Mouse (Mus musculus) fat pad, adult 2 months (tissue): ENCODE results near the gene Defb36.

ENCODE experiments used
- DNase-seq: peaks from one replicate; pipeline ENCODE4 v3.0.0-alpha.2; 2011; ENCODE audit warnings: low read depth, low spot score; ENCODE audit errors: extremely low read depth

Defb36 gene

DNA sequence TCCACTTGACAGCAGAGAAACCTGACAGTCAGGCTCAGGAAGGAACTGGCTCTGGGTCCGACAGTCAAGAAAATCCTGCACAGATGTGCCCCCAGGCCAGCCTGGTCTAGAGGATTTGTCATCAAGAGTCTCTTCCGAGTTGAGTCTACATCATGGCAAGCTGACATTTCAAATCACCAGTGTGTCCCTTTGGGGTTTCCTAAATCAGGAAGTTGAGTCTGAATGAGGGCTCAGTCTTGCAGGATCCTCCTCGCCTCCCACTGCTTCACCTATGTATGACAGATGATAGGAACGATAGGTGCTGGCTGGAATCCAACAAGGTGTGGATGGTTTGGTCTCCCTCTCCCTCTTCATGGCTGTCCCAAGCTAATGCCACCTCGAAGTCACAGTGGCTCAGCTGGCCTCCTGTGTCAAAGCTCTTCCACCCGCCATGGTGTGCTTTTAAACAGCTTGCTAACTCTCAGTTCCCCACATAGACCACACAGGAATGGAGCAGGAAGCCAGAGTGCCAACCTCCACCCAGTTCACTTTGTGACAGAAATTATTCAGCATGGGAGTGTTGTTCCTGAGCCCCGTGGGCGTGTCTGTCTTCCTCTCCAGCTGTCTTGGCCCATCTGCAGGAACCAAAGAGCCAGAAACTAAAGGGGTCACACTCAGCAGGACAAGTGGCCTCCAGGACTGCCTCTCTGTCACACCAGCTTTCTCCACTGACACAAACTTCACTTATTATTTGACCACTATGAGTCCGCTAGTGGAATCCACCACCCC, 16.4 kb downstream of the Defb36 start:
- no peak for DNase-seq

- no peak for DNase-seq
Measured at GRCm38 (mm10) chr2:152622151-152622550, 18.0 kb downstream of the Defb36 start.

- DNase-seq: no peak
Measured at GRCm38 (mm10) chr2:152622953-152623352, 18.8 kb downstream of the Defb36 start, which contains the start of gene Defb25. TSS of gene Defb25 (minus strand) at chr2:152623053.

DNA sequence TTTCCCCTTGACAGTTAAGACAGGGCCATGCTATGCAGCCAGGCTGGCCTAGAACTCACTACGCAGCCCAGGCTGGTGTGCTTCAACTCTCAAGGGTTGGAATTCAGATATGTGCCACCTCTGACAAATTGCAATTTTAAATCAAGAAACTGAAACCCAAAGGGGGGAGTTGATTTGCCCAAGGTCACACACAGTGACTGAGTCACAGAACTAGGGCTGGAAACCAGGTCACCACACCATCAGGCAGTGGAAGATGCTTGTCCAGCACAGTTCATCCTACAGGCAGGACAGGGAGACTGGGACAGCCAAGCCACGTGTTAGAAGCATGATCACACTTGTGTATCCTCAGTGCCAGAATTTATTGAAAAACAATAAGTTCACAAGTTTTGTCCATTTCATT, 20.4 kb downstream of the Defb36 start:
- DNase-seq: no peak

DNA sequence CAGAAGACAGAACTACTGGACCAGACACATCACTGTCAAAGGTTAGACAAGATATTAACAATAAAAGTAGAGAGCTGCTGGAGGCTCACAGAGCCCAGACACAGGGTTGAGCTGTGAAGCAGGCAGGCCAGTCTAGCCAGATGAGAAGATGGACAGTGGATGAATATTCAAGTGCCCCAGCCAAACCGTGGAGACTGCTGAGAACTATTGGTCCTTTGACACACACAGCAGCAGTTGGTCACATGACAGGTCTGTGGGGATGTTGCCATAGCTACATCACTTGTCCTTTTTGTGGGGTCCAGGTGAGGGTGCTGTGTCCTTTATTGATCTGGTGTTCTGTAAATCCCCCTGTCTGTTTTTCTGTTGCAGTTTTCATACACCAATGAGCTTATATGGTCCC, 21.1 kb downstream of the Defb36 start:
- no peak for DNase-seq

- no peak for DNase-seq
Measured at GRCm38 (mm10) chr2:152626774-152627591, 22.9 kb downstream of the Defb36 start, which contains the start of gene Rem1. TSS of gene Rem1 (plus strand) at chr2:152626951.

DNA sequence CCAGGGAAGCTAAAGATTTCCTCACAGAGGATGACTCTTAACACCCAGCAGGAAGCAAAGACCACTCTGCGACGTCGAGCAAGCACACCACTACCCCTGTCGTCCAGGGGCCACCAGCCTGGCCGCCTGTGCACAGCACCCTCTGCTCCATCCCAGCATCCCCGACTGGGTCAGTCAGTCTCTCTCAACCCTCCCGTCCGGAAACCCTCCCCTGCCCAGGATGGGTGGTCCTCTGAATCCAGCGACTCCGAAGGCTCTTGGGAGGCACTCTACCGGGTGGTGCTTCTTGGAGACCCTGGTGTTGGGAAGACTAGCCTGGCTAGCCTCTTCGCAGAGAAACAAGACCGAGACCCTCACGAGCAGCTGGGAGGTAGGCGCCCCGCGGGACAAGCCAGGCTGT, 23.9 kb downstream of the Defb36 start:
- DNase-seq: no peak

GRCm38 (mm10) chr2:152629239-152629638, 25.1 kb downstream of the Defb36 start:
- DNase-seq: no peak

- DNase-seq: no peak
Measured at GRCm38 (mm10) chr2:152629904-152630303, 25.8 kb downstream of the Defb36 start.

DNA sequence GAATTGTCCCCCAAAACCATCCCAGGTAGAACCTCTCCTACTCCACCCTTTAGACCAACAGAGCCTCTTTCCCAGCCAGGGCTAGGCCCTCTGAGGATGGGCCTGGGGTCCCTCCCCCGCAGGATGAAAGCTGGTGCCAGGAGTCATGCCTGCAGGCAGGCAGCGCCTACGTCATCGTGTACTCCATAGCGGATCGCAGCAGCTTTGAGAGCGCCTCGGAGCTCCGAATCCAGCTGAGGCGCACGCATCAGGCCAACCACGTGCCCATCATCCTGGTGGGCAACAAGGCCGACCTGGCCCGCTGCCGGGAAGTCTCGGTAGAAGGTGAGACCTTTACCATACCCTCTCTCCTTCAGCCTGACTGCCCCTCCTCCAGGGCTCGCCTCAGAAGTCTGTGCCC, 29.2 kb downstream of the Defb36 start:
- no peak for DNase-seq

DNA sequence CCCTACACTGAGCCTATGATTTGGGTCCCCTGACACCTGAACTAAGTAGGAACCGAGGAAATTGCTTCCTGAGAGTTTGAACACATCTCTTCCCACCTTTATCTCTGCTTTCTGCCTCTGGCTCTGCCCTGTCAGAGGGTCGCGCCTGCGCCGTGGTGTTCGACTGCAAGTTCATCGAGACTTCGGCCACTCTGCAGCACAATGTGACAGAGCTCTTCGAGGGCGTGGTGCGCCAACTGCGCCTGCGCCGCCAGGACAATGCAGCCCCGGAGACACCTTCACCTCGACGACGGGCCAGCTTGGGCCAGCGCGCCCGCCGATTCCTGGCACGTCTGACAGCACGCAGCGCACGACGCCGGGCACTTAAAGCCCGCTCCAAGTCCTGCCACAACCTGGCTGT, 30.2 kb downstream of the Defb36 start:
- DNase-seq: no peak

DNA sequence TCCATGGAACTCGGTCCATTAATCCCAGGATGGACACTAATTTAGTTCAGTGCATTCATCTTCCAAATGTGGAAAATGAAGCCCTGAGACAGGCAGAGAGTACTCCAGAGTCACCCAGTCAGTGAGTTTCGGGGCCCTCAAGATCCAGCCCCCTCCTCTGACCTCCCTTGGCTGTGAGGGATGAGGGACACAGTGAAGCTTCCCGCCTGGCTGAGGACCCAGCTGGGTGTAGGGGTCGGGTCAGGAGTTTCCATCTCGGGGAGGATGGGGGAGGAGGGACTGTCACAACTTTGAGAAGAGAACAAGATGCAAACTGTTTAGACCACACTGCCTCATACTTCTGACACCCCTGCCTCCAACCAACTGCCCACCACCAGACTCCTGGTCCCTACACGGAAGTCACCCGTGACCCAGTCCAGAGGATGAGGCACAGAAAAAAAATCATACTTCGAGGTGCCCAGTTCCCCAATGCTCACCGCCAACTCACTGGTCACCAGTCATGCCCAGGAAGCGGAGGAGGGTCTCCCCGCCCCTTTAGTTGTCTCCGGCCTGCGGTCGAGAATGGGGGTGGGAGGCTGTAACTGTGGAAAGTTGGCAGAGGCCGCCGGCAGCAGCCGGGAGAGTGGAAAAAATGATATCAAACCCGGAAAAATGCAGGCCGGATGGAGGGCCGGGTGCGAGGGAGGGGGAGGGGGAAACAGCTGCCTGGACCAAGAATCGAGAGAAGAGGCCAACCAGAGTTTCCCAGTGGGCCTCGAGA, 32.3 kb downstream of the Defb36 start:
- no peak for DNase-seq

DNA sequence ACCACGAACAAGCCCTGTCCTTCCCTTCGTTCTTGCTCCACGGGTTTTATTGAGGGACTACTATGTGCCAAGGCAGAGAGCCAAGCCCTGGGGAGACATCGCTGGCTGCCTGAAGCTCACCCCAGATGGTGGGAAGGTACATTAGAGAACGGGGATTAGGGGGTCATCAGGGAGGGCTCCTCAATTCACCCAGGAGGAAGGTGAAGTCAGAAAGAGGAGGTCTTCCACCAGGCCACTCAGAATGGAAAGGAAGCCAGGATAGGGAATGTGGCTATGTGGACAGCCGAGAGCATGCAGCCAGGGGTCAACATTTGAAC, 32.8 kb downstream of the Defb36 start:
- DNase-seq: no peak

DNA sequence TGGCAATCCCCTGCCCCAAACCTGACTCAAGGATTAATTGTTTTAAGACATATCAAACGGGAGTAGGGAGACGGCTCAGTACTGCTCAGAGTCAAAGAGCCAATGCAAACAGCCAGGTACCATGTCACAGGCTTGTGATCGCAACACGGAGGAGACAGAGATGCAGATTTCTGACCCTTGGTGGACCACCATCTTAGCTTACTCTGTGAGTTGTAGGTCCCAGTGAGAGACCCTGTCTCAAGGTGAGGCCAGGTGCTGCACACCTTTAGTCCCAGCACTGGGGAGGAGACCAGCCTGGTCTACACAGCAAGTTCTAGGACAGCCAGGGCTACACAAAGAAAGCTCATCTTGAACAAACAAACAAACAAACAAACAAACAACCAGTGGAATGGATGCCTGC, 33.3 kb downstream of the Defb36 start:
- no peak for DNase-seq

DNA sequence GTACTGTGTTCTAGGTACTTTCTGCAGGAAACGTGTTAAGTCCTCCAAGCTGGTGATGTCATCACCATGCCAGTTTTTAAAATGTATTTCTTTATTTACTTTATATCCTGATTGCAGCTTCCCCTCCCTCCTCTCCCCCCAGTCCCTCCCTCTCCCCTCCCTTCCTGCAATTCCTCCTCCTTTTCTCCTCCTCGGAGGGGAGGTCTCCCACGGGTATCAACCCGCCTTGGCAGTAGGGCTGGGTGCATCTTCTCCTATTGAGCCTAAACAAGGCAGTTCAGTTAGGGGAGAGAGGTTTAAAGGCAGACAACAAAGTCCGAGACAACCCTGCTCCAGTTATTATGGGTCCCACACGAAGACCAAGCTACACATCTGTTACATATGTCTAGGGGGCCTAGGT, 34.7 kb downstream of the Defb36 start:
- DNase-seq: no peak

DNA sequence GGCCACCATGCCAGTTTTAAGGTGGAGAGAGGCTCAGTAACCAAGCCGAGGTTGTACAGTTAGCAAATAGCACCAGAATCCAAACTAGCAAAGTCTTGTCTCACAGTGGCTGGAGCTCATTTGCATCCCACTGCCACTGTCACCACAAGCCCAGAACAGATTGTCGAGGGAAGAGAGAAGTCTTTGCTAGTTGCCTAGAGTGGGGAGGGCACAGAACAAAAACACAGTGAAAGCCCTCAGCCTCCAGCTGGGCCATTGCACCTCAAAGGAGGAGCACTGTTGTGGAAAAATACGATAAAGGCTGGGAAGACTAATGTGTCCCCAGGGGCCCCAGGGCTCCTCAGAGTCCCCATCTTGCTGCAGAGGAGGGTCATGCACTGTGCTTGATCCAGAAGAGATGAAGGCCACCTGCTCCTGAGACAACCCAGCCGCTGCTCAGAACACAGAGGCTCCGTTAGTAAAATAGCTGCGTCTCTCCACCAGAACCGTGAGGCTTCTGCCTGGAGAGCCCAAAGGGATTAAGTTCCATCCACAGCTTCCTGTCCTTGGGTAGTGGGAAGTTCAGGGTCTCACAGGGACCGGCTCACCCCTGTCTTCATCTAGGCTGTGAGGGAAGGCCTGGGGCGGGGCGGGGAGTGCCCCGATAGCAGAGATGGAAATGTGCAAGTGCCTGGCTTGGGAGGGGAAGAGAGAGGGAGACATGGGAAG, 35.4 kb downstream of the Defb36 start:
- no peak for DNase-seq

GRCm38 (mm10) chr2:152652901-152653620, 48.9 kb downstream of the Defb36 start:
- no peak for DNase-seq

GRCm38 (mm10) chr2:152653874-152654715, 50.0 kb downstream of the Defb36 start:
- DNase-seq: no peak

GRCm38 (mm10) chr2:152657398-152657797, 53.3 kb downstream of the Defb36 start:
- no peak for DNase-seq
